Mouse (Mus musculus) stomach, postnatal 0 days (tissue): ENCODE results near the gene Plau. TPM values are rescaled to one million over a fixed set of nuclear protein-coding genes. Genes with fewer than 3 reads are reported as not detected.

Experiments used
- ATAC-seq: fragments of 200-750 bp; cut with Nextera tagmentation; 2 replicates; pipeline ENCODE4 v1.8.0; 2017; ENCODE audit not compliant: low FRiP score, low TSS enrichment
- DNase-seq: peaks from one replicate; pipeline ENCODE4 v3.0.0-alpha.2; 2016; ENCODE audit warnings: low spot score
- H3K27ac ChIP-seq: fragments of 300-500 bp; sonication (generic); replicated peaks from 2 replicates; pipeline ENCODE4 v1.5.1; 2014; ENCODE audit warnings: mild to moderate bottlenecking, control low read depth
- H3K27me3 ChIP-seq: fragments of 300-500 bp; sonication (generic); 2 replicates; pipeline ENCODE4 v1.6.1; 2014; ENCODE audit warnings: low read length; ENCODE audit not compliant: control insufficient read depth, insufficient read depth
- H3K36me3 ChIP-seq: fragments of 300-500 bp; sonication (generic); 2 replicates; pipeline ENCODE4 v1.6.1; 2014; ENCODE audit warnings: low read length, mixed read lengths; ENCODE audit not compliant: control insufficient read depth, insufficient read depth
- H3K4me1 ChIP-seq: fragments of 300-500 bp; sonication (generic); replicated peaks from 2 replicates; pipeline ENCODE4 v1.6.1; 2014; ENCODE audit warnings: antibody characterized with exemption; ENCODE audit not compliant: control insufficient read depth, insufficient read depth
- H3K4me2 ChIP-seq: fragments of 300-500 bp; sonication (generic); replicated peaks from 2 replicates; pipeline ENCODE4 v1.6.1; 2014; ENCODE audit warnings: low read depth, mild to moderate bottlenecking, control low read depth, moderate library complexity
- H3K4me3 ChIP-seq: fragments of 300-500 bp; sonication (generic); 2 replicates; pipeline ENCODE4 v1.5.1; 2014; ENCODE audit warnings: low read depth, low read length, control low read depth
- H3K9ac ChIP-seq: fragments of 300-500 bp; sonication (generic); 2 replicates; pipeline ENCODE4 v1.6.1; 2014; ENCODE audit warnings: mild to moderate bottlenecking, low read length, control low read depth, mixed read lengths
- H3K9me3 ChIP-seq: fragments of 300-500 bp; sonication (generic); 2 replicates; pipeline ENCODE4 v1.6.1; 2016; ENCODE audit warnings: low read length; ENCODE audit not compliant: control insufficient read depth
- CTCF ChIP-seq: IDR thresholded peaks from 2 replicates; pipeline ENCODE4 v1.5.1; 2016; ENCODE audit warnings: antibody characterized with exemption, low read depth, mild to moderate bottlenecking, moderate library complexity
- EP300 ChIP-seq: optimal IDR thresholded peaks from 2 replicates; pipeline ENCODE3; 2016; ENCODE audit warnings: antibody characterized with exemption
- WGBS: fragments of 180-500 bp; shearing (Covaris S2); extraction: QIAGEN DNeasy Blood & Tissue Kit; methylation state at CpG from one replicate; pipeline ENCODE4 v1.1.7; 2014; 5-methylcytosine and 5-hydroxymethylcytosine counted together
- polyA plus RNA-seq: library from polyadenylated mRNA; unstranded; fragments of >200 nt; fragmentation: Nextera tagmentation; extraction: Ambion mirVana; gene quantifications from 2 replicates; pipeline ENCODE4 v1.2.1, GENCODE M21; 2015

The Plau gene
- polyA plus RNA-seq, 1 experiment from 2014 or later: 3.1 TPM

- Histone ChIP-seq H3K36me3 (no peaks in the 10 kb centered on the region), H3K27ac (peak overlapping the region; percentile 49; the same call in 1 of the 2 replicates), H3K4me3 (no peak overlapping the region), H3K9ac (no peak overlapping the region), H3K4me2 (no peak overlapping the region), H3K27me3 (no peaks in the 10 kb centered on the region), H3K9me3 (no peaks in the 10 kb centered on the region), H3K4me1 (0 out of 2 replicates have a peak, but pooled peaks cover 2% of the 10 kb centered on the region)
- TF ChIP-seq CTCF (no peak), EP300 (no peak)
- DNase-seq (no peak), ATAC-seq (no peak)
- WGBS: 78% methylated on average over 8 of the region's 8 CpGs
Measured at GRCm38 (mm10) chr14:20811236-20811635, 25.2 kb upstream of the Plau start.

- Histone ChIP-seq H3K4me3 (no peak overlapping the region), H3K9me3 (no peaks in the 10 kb centered on the region), H3K27ac (0 out of 2 replicates have a peak overlapping the region, but pooled peaks have one; percentile 49), H3K4me2 (no peak overlapping the region), H3K9ac (no peak overlapping the region), H3K27me3 (no peaks in the 10 kb centered on the region), H3K36me3 (no peaks in the 10 kb centered on the region), H3K4me1 (no peaks in the 10 kb centered on the region)
- ATAC-seq: peak; percentile 59
- TF ChIP-seq EP300: no peak
- 49% methylated on average over 7 of the region's 7 CpGs for WGBS
- no peak for DNase-seq
Measured at GRCm38 (mm10) chr14:20811779-20812406, 24.6 kb upstream of the Plau start.

DNA sequence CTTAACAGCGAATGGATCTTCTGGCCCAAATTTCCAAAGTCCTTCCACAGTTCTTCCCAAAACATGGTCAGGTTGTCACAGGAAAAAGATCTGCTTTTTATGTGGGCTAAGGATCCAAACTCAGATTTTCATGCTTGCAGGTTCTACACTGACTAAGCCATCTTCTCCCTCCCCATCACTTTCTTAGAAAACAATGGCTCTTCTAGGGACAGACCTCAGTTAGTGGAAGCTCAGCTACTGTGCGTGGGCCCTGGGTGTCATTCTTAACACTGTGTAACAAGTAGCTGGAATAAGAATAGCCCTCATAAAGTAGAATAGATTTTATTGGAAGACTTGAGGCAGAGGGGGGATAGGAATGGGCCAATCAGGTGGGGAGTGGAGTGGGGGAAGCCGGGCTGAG, 21.0 kb upstream of the Plau start:
- no peak overlapping the region for H3K4me2 ChIP-seq
- H3K27ac ChIP-seq: no peak overlapping the region
- DNase-seq (no peak), ATAC-seq (no peak)
- H3K9ac ChIP-seq: no peak overlapping the region
- TF ChIP-seq CTCF: no peak
- TF ChIP-seq EP300: no peak
- H3K9me3 ChIP-seq: no peaks in the 10 kb centered on the region
- H3K27me3 ChIP-seq: no peaks in the 10 kb centered on the region
- 89% methylated on average over 3 of the region's 3 CpGs for WGBS
- no peaks in the 10 kb centered on the region for H3K36me3 ChIP-seq
- no peaks in the 10 kb centered on the region for H3K4me1 ChIP-seq
- H3K4me3 ChIP-seq: no peak overlapping the region

DNA sequence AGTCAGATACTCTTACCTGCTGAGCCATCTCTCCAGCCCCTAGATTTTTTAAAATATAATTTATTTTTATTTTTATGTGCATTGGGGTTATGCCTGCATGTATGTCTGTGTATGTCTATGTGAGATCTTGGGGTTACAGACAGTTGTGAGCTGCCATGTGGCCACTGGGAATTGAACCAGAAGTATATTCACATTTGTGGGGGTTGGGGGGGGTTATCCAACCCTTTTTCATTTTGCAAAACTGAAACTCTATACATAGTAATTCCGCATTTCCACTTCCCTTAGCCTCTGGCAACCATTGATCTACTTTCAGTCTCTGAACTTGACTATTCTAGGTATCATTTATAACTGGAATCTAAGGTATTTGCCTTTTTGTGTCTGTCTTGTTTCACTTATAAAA, 11.9 kb upstream of the Plau start:
- no peaks in the 10 kb centered on the region for H3K4me1 ChIP-seq
- H3K9me3 ChIP-seq: no peaks in the 10 kb centered on the region
- 89% methylated on average over 1 of the region's 1 CpGs for WGBS
- ATAC-seq (no peak), DNase-seq (no peak)
- no peak overlapping the region for H3K27ac ChIP-seq
- no peak overlapping the region for H3K4me2 ChIP-seq
- no peaks in the 10 kb centered on the region for H3K36me3 ChIP-seq
- no peak overlapping the region for H3K9ac ChIP-seq
- H3K27me3 ChIP-seq: no peaks in the 10 kb centered on the region
- TF ChIP-seq CTCF (no peak), EP300 (no peak)
- H3K4me3 ChIP-seq: no peak overlapping the region

- no peak for TF ChIP-seq CTCF
- TF ChIP-seq EP300: no peak
- 90% methylated on average over 2 of the region's 2 CpGs for WGBS
- no peak overlapping the region for H3K27ac ChIP-seq
Measured at GRCm38 (mm10) chr14:20825516-20825915, 10.9 kb upstream of the Plau start.

DNA sequence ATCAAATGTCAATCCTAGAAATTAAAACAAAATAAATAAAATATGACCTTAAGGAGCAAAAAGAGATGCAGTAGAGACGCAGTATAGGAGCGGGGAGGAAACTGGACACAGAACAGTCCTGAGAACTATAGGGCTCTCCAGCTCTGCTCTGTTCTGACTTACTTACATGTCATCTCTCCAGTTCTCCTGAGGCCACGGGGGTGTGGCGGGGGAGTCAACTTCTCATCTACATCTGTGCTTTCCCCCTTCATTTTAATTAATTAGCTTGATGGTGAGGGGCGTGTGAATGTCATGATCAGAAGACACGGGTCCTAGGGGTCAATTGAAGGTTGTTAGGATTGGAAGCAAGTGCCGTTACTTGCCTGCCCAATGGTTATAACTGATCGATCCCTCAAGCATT, 9.4 kb upstream of the Plau start:
- Histone ChIP-seq H3K4me1 (no peaks in the 10 kb centered on the region; the same call in 1 of the 2 replicates), H3K36me3 (no peaks in the 10 kb centered on the region), H3K9ac (no peak overlapping the region), H3K9me3 (no peaks in the 10 kb centered on the region), H3K4me2 (no peak overlapping the region), H3K4me3 (no peak overlapping the region), H3K27ac (no peak overlapping the region), H3K27me3 (no peaks in the 10 kb centered on the region)
- no peak for DNase-seq
- TF ChIP-seq EP300 (no peak), CTCF (no peak)
- 75% methylated on average over 8 of the region's 8 CpGs for WGBS
- no peak for ATAC-seq

More at GRCm38 (mm10) chr14:20825516-20825915, 10.9 kb upstream of the Plau start:
- Histone ChIP-seq H3K4me2 (no peak overlapping the region), H3K9ac (no peak overlapping the region), H3K4me3 (no peak overlapping the region), H3K36me3 (no peaks in the 10 kb centered on the region), H3K9me3 (no peaks in the 10 kb centered on the region), H3K27me3 (no peaks in the 10 kb centered on the region), H3K4me1 (no peaks in the 10 kb centered on the region)
- ATAC-seq (no peak), DNase-seq (no peak)
